Mouse (Mus musculus) thymus, adult 18-20 months (tissue): ENCODE results near the gene Hspb9.

Experiments used
- DNase-seq, 2 experiments: peaks; one replicate each; pipeline ENCODE4 v3.0.0; 2022; ENCODE audit warnings: mixed read lengths in 2 of 2

Hspb9 gene

DNA sequence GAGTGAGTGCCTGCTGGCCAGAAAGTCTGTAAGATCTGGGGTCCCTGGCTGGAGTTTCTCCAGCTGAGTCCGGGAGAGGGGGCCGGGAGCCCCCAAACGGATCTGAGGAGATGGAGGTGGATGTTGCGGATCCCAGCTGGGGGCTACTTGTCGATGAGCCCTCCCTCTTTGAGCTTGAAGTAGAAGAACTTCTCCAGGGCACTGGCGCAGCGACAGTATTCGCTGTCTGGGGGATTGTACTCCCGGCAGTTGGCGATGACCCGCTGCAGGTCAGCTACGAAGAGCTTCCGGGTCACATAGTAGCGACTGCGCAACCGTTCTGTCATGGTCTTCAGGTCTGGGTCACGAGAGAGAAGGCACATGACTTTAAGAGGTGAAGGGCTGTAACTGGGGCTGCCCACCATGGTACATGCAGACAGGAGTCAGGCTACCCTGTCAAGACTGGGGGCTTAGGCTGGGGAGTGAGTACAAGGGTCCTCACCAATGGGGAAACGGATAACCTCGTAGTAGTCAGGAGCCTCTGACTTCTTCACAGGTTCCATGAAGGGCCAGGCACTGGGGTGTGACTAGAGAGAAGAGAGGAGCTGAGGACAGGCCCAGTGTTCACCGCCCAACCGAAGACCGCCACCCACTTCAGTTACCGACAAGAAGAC is 8.4 kb upstream of the Hspb9 start:
- no peak for DNase-seq

DNA sequence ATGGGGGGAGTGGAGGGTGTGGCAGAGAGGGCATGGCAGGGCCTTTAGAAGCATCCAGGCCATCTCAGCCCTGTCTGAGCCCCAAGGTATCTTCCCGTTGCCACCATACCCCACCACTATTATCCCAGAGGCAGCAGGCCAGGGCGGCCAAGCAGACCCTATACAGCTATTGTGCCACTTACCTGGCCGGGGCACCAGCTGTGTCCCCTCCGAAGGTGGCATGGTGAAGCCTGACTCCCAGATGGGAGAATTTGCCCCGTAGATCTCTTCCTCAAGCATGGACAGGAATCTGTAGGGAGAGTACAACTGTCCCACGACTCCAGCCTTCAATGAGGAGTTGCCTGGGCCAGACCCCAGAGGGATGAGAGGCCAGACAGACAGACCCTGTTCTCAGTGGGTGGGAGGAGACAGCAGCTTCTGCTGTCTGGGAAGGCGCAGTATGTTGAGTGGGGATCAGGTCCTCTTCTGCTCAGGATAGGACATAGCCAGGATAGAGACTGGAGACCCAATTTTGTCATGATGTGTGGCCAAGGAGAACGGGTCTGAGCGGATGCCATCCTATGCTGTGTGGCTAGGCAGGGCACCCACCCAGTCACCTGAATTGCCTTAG is 4.3 kb upstream of the Hspb9 start:
- DNase-seq = no peak

GRCm38 (mm10) chr11:100710528-100710927 is 3.1 kb upstream of the Hspb9 start:
- no peak for DNase-seq

GRCm38 (mm10) chr11:100710977-100711376 is 2.7 kb upstream of the Hspb9 start:
- DNase-seq = no peak

- peak; percentile 62 to 64 for DNase-seq
Observed at GRCm38 (mm10) chr11:100711783-100712615, 1.7 kb upstream of the Hspb9 start, which contains the start of gene Kat2a. Kat2a (minus strand) TSS chr11:100712465.

DNA sequence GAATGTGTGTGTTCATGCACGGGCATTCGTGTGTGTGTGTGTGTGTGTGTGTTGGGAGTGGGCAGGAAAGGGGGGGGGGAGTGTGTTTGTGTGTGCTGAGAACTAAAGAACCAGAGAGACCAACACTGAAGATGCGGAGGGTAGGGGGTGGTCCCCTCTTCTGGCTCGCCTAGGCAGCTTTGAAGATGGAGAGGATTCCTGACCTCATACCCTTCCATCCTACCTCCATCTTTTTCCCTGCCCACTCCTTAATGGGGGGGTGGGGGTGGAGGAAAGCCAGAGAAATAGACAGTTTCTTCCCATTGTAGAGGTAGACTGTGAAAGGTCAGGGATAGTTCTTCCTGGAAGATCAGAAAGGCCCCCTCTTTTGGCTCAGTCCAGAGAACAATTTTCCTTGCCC is 476 bp upstream of the Hspb9 start:
- no peak for DNase-seq

- DNase-seq = peak; percentile 42 to 62
Observed at GRCm38 (mm10) chr11:100714534-100714915, 875 bp downstream of the Hspb9 start.

- no peak for DNase-seq
Observed at GRCm38 (mm10) chr11:100714948-100715347, 1.3 kb downstream of the Hspb9 start.

DNA sequence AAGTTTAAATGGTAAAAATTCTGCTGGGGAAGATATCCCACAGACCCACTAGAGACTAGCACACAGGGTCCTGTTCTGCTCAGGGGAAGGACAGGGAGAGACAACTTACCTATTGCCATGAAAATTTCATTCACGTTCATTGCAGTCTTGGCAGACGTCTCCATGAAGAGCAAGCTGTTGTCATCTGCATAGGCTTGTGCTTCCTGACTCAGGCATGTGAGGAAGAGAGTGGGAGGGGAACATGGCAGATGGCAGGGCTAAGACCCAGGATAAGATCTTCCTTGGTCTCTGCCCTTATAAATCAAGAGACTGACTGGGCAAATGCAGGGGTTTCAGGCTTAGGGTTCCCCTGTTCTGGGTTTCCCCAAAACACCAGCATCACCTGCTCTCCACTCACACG is 3.0 kb downstream of the Hspb9 start:
- no peak for DNase-seq

GRCm38 (mm10) chr11:100718462-100718861 is 4.8 kb downstream of the Hspb9 start:
- no peak for DNase-seq

DNA sequence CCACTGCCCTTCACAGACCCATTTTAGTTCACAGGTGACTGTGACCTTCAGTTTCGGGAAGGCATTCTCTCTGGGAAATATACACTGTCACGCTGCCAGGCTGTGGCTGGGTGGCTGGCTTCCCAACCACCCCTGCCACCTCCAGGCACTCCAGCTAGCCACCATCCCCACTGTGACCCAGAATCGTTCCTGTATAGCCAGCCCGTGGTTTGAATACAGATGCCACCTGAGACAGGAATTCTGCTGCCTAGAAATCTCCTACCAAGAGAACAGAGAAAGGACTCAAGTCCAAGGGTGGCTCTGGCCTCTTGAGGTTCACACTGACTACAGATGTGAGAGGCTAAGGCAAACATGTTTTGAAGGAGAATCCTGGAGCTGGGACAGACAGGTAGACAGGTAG is 5.2 kb downstream of the Hspb9 start:
- DNase-seq = no peak

GRCm38 (mm10) chr11:100719312-100719711 is 5.7 kb downstream of the Hspb9 start:
- DNase-seq = no peak

DNA sequence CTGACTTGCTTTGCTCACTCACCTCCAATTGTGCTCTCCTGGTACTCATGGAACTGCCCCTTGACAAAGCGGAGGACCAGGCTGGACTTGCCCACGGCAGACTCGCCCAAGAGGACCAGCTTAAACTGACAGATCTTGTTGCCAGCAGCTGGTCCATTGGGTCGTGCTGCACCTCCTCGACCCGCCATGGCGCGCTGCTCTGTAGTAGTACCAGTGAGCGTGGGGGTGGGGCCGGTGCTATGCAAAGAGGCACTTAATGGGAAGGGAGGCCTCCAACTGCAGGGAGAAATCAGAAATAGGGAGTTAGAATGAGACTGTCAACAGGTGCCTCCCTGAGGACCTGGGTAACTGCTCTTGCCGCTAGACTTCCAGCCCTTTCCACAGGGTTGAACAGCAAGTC is 6.2 kb downstream of the Hspb9 start:
- no peak for DNase-seq

- DNase-seq = no peak
Observed at GRCm38 (mm10) chr11:100720345-100720744, 6.7 kb downstream of the Hspb9 start.

DNA sequence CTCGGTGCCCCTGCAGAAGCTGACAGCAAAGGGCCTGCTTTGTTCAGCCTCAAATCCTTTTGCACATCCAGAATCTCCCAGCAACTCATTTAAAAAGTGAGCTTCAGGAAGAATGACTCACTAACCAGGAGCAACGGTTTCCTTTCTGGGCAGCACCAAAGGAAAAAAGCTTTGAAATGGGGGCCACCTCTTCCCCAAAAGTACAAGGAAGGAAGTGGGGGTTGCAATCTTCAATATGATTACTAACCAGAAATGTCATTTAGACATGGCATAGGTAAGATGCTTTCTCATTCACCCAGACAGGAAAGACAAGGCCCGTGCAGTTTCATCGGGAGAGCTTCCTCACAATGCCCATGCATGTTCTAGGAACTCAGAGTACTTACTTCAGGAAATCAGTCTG is 7.6 kb downstream of the Hspb9 start:
- no peak for DNase-seq

- no peak for DNase-seq
Observed at GRCm38 (mm10) chr11:100721776-100722492, 8.3 kb downstream of the Hspb9 start.

GRCm38 (mm10) chr11:100722493-100723028 is 8.9 kb downstream of the Hspb9 start:
- DNase-seq = no peak

GRCm38 (mm10) chr11:100724919-100725512 is 11.4 kb downstream of the Hspb9 start:
- no peak for DNase-seq

DNA sequence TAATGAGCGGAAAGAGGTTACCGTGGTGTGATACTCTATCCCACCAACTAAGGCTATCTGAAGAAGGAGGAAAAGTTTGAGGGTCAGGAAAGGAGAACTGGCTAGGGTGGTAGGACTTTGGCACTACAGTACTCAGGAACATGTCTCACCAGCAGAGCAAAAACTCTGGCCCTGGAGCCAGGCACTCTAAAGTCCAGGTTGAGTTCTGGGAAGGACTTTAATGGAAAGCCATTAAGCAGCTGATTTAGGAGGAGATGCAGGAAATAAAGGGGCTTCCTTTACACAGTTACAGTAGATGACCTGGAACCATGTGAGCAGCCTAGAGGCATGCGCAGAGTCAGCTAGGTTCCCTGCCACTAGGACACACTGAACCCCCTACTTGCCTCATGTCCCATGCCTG is 13.6 kb downstream of the Hspb9 start:
- no peak for DNase-seq

GRCm38 (mm10) chr11:100728601-100729000 is 15.0 kb downstream of the Hspb9 start:
- no peak for DNase-seq

GRCm38 (mm10) chr11:100729976-100730375 is 16.3 kb downstream of the Hspb9 start:
- no peak for DNase-seq

GRCm38 (mm10) chr11:100730477-100731205 is 17.0 kb downstream of the Hspb9 start:
- no peak for DNase-seq
